Mouse (Mus musculus) lung, adult 2 months (tissue): ENCODE measurements around the gene Gm11983.

ENCODE experiments used
- CTCF ChIP-seq: fragments of 200-500 bp; IDR thresholded peaks from 2 replicates; pipeline ENCODE4 v1.5.1; 2011; ENCODE audit warnings: mild to moderate bottlenecking, low read length, control low read depth; ENCODE audit not compliant: insufficient read depth
- POLR2A ChIP-seq: fragments of 200-500 bp; IDR thresholded peaks from 2 replicates; pipeline ENCODE4 v1.6.1; 2011; ENCODE audit warnings: low read depth, mild to moderate bottlenecking, control low read depth, low read length, borderline replicate concordance; ENCODE audit errors: extremely low read depth

DNA sequence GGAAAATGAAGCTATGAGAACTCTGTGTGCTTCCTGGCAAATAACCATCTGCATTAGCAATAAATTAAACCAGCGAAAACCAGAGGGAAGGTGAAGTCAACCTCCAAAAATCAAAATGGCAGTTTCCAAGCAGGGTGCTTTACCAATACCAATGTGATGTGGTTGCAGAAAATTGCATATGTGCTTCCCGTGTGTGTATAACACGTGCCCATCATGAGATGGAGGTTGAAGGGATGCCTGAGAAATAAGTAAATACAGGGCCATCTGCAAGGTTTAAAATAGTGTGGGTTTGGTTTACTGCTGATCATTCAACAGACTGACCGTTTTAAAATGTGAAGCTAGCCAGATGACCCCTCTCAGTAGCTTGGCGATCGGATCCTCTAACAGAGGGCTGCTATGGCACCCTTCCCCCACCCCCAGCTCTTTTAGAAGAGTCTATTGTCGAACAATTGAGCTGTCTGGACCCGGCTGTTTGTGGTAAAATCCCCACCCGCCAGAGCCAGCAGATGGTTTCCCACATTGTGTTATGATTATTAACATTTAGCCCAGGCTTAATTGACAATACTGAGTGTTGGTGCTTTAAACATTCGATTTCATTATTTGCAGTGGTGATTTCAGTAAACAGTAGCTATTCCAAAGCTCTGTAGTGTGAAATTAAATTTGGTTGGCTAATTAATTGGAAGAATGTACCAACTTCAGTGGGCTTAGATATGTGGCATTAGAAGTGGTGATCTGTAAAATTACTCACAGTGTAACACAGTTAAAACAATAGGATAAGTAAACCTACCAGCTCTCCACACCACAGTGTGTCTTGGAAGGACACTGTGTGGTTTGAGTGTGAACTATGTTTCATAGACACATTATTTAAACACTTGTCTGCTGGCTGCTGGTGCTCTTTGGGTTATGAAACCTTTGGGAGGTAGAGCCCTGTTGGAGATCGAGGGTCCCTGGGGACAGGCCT is 22.7 kb upstream of the Gm11983 start:
- TF ChIP-seq CTCF (no peak), POLR2A (no peak)
